Mouse (Mus musculus): ENCODE results near the gene Serpinb2.

Serpinb2 gene

DNA sequence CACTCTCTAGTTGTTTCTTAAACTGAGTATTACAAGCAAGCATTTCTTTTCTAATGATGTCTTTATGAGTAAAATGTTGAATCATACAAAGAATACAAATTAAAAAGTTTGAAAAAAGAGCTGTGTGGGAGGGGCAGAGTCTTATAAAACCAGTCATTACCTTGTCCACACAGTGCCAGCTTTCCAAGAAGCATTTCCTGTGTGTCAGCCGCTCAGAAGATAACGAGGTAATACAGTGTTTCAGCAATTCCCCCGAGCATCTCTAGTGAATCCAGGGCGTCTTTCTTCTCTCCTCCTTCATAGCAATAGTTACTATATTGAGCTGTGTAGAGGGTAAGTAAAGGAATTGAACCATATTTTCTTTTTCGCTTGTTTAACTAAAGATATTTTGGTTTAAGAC lies at the start of gene Serpinb2:
Serpinb2 (plus strand) TSS at position 172 of the 400 bp plus-strand sequence.
- DNase-seq (ENCODE audit: low spot score in 2 of 2) = no peak

DNA sequence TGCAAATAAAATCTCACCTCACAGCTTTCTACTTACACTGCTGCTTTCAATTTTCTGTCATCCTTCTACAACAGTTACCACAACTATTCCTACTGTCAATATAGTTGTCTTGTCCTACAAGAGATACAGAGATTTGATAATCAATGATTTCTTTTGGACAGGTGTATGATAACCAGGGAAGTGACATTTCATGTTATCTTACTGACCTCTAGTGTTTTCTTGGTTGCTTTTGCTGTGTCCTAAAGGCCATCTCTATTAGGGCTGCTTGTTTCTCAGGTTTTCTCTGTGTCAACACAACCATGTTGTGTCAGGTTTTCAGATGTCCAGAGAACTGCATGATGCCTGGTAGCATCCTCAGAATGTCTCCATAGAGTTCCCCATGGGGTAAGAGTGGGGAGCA lies 31.3 kb upstream of the Serpinb2 start:
- DNase-seq (ENCODE audit: low spot score in 2 of 2) = no peak

DNA sequence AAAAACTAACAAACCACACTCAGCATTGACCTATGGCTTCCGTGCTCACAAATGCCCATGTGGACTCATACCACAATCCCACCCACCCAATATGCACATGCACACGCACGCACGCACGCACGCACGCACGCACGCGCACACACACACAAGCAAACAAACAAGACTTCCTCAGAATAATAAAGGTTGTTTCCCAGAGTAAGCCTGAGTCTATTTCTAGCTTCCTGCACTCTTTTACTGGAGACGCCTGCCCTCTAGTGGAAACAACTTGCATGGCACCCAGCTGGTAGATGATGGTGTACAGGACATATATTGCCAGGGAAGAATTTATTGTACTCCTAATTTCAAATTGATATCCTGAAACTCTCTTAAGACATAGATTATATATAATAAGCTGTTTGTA lies 29.8 kb upstream of the Serpinb2 start:
- DNase-seq (ENCODE audit: low spot score in 2 of 2) = peak; percentile 11 to 87

DNA sequence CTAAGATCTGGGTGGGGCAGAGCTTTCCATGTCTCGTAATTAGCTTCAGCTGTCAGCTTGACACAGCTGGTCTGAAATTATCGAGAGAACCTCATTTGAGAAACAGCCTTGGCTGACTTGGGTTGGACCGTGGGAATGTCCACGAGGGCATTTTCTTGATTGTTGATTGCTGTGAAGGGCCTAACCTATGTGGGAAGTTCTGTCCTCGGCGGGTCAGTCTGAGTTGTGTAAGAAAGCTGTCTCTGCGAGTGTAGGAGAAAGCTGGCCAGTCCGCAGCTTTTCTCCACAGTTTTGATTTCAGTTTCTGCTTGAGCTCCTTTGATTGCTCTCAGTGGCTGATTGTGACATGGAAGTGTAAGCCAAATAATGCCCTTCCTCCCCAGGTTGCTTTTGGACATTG lies 21.6 kb upstream of the Serpinb2 start:
- no peak for DNase-seq (ENCODE audit: low spot score in 2 of 2)

DNA sequence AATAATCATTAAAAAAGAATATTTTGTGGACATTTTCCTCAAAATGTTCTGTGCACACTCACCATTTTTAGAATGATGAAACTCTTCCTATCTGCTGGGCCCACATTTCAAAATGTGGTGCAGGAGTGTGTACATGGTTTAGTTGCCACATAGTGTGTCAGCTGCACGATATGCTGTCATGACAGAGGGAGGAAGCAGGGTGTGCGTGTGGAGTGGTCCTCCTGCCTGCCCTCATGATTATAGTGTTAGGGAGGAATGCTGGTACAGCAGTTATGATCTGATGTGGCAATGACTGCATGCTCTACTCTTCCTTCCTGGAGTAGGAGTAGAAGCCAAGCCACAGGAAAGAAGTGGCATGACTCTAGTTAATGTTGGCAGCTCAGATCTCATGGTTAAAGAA lies 14.4 kb upstream of the Serpinb2 start:
- DNase-seq (ENCODE audit: low spot score in 2 of 2) = no peak

DNA sequence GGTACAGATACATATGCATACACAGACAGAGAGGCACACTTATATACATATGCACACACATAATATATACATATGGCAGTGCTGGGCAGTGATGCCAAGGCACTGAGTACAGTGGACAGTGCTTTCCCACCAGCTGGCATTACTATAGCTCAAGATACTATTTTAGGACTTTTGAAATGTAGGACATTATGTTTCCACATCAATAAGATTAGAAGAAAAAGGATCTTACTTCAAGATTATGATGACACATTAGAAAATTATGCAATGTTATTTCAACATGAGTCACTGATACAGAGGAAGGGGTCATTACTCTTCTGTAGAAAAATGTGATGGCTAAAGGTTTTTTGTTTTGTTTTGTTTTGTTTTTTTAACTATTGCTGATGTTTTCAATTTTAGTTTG lies 9.2 kb upstream of the Serpinb2 start:
- DNase-seq (ENCODE audit: low spot score in 2 of 2) = no peak

DNA sequence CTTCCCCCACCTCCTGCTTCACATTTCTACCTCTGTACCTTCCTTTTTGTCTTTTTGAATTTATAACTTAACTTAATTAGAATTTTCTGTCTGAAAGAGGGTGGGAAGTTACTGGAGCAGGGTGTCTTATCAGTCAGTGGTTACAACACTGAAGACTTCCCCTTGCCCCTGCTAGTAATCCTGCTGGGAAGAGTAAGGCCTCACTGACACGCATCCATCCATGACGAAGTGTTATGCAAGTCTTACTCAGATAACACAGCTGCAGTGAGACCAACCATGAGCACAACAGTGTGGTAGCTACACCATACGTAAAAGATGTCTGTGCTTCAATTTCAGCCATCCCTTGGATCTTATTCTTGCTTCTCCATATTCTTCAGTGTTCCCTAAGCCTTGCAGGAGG lies 7.9 kb upstream of the Serpinb2 start:
- DNase-seq (ENCODE audit: low spot score in 2 of 2) = no peak

DNA sequence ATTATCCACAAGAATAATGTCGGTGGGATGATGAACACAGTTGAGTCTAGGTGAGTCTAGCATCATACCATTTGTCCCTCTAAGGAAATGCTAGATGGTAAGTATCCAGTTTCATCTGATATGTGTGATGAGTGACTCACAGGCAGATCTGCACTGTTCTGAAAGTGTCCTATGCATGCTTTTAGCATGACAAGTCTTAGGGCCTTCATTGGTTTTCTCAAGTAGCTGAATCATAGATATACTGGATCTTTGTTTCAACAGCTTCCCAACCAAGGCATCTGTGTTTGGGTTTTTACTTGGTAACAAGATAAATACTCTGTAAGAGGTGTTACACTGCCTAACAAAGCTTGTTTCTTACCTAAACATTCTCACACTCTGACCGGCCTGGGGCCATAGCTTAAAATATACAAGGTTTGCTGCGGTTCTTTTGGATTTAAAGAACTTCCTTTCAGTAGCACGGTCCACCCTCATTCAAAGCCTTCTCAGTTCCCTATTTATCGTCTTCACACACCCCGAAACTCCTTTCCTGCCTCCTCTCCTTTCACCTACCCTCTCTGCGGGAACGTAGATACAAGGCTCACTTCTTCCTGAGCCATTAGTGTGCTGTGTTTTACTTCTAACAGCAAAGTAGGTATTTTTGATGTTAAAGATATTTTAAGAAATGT lies 5.2 kb upstream of the Serpinb2 start:
- DNase-seq (ENCODE audit: low spot score in 2 of 2) = no peak

DNA sequence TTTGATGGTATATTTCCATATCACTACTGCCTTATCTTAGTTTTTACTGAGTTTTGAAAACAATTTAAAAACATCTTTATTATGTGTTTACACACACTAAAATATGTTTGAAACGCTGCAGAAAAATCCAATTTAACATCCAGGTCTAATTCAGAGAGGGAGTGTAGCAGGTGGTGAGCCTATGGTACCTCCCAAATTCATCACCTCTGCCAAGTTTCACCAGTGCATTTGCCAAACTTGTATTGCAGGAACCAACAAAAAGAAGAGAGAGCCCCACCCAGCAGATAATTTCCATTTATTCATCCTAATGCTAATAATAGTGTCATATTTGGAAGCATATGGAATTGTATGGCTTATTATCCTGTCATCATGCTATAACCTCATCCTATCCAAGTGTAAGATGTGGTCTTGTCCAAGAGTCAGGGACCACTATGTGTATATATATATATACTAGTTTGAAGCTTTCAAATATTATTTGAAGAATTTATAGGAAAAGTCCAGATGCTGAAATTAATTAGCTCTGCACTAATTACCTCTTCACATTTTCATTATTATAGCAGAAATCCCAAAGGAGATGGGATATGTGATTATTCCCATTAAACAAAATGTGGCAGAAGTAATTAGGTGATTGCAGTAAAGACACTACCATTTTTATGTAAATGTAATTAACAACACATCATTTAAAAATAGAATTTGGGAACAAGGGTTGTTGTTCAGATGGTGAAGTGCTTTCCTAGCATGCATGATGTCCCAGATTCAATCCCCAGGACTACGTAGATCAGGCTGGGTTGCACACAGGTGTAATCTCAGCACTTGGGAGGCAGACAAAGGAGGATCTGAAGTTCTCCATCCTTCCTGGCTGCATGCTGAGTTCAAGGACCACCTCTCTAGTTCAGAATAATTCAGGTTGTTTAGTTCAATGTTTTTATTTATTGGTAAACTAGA lies 1.2 kb downstream of the Serpinb2 start:
- no peak for DNase-seq (ENCODE audit: low spot score in 2 of 2)

DNA sequence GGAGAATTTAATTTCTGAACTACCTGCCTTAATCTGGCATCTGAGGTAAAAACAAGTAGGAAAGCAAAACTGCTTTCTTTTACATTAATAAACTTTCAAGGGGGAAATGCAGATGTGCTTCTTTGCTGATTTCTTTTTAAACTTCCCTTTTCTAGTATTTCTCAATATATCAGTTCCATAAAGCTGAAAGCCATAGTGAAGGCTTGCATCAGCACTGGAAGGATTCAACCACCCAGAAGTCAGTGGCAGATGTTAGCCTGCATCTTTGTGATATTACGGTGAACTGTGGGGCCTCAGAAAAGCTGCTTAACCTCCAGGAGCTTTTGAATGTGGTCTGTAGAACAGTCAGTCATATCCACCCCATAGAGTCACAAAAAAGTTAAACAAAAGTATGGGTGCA lies 2.3 kb downstream of the Serpinb2 start:
- no peak for DNase-seq (ENCODE audit: low spot score in 2 of 2)

DNA sequence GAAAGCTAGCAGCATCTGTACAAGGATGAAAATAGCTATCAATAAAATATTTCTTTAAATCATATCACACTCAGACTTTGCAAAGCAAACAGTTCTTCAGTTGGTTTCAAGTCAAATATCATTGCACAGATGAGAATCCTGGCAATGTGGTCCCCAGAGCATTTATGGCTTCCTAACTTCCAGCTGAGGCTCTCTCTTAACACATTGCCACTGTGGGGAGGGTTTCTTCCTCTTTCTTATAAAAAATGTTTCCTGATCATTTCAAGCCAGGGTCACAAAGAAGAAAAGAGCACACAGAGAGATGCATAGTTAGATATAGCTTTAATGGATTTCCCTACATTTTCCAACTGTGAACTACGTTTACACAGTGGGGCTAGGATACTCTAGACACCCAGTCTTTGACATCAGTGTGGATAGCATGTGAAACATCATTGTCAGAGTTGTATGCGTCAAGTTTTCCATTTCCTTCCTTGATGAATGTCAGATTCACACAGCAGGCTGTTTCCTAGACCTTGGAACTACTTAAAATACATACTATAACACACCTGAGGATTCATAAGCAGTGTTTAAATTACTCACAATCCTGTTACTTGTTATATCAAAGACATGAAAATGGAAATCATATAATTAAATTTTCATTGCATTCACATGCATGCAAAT lies 4.7 kb downstream of the Serpinb2 start:
- DNase-seq (ENCODE audit: low spot score in 2 of 2) = no peak

DNA sequence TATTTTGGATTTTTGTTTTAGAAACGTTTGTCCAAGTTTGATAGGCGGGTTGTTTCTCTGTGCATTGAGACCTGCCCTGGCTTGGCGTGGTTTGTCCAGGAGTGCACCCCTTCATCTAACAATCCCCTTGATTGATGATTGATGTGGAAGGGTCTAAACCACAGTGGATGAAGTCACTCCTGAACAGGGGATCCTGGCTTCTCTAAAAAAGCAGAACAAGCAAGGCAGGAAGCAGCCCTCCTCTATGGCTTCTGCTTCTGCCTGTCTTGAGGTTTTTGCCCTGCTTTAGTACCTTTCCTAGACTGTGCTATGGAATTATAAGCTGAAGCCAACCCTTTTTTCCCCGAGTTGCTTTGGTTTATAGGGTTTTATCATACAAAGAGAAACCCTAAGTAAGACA lies 14.4 kb downstream of the Serpinb2 start:
- no peak for DNase-seq (ENCODE audit: low spot score in 2 of 2)

DNA sequence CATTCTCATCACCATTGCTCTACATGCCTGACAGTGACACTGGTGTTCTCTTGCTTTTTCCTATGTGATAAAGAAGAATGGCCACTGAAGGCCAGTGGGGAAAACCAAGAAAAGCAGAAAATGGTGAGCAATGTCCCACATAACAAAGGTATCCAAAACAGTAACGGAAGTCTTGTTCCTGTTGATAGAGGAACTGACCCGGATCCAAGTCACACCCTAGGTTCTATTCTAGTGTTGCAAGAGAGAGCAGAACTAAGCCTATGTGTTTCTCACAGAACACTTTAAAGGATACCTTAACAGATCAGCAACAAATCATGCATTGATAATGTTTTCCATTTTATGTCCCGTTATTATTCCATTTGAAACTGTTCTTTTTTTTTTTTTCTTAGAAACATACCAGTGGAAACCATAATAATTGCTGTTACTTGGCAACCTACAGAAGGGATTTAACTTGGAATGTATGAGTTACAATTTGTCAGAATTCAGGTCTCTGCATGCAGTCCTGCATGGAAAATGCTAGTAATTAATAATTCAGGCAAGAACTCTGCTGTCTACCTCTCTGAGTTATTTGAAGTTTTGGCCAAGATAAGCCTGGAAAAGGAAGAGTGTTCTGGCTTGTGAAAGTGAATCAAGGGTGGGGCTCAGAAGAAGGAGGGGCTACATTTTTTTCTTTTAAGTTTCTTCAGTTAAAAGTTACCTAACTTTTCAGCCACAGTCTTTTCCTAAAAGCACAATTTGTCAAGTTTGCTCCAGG lies 17.3 kb downstream of the Serpinb2 start:
- DNase-seq (ENCODE audit: low spot score in 2 of 2) = no peak

DNA sequence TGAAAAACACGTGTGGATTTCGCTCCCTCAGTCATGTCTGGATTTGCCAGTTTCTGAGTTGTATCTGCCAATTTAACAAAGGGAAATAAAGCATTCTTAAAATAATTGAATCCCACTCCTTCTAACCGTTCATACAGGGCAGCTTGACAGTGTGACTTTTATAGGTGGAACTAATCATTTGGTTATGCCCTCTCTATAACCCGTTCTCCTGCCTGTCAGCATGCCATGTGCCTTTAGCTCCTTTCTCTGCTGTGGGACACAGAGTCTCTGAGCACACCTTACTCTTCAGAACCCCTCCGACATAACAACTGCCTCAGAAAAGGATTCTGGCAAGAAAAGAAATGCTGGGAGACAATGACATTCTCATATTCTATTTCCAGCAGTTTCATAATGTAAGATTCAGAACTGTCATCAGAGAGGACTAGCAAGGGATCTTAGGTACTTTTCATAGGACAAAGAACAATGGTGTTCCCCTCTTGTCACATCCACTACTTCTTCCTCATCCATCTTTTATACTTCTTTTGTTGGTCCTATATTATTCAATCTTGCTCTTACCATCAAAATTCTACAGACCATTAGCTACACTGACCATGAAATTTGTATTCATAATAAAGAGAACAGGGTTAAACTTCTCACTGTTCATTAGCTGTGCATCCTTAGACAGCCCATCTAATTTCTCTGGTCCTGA lies 18.3 kb downstream of the Serpinb2 start:
- no peak for DNase-seq (ENCODE audit: low spot score in 2 of 2)

DNA sequence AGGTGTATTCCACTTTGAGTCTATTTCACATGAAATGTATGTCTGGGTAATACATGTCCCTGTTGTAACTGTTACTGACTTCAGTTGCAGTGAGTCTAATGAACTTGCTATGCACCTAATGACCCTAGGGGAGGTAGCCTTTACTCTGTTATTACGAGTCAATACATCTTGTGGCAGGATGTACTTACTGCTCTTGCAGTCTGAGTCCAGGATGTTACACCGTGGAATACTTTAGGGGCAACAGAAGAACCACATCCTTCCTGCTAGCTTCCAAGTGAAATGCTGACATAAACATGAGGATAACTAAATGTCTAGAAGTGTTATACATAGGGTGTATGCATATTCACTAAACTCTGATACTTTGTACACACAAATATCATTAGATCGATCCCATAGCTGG lies 22.5 kb downstream of the Serpinb2 start:
- DNase-seq (ENCODE audit: low spot score in 2 of 2) = no peak

DNA sequence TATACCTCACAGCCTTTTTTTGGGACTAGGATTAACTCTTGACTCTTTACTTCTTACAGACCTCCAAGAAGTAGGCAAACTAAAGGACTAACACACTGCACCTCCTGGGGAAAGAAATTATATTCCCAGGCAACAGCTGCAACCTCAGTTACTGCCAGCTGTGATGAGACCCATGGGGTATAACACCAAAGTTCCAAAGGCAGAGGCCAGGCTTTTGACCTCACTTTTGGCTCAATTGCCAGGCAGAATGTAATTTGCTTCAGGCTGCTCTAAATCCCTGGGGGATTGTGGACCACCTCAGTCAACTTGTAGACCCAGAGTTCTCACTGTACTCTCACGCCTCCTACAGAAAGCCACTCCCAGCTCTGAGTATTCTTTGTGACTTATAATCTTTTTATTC lies 26.2 kb downstream of the Serpinb2 start:
- no peak for DNase-seq (ENCODE audit: low spot score in 2 of 2)

DNA sequence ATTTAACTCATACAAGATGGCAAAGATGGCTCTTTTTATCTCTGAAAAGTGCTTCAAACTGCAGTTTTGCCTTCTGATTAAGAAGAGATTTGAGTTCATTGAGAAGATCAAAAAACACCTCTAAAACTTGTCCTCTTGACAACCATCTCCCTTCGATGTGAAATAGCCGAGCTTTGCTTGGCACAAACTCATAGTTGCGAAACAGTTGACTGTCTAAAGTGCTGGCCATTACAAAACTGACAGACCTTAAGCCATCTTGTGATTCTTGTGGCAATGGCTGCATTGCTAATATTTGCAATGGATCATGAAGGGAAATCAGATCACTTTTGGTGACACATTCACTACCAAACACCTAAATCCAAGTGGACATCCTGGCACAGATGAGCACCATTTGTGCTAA lies 48.3 kb downstream of the Serpinb2 start:
- no peak for DNase-seq (ENCODE audit: low spot score in 2 of 2)

DNA sequence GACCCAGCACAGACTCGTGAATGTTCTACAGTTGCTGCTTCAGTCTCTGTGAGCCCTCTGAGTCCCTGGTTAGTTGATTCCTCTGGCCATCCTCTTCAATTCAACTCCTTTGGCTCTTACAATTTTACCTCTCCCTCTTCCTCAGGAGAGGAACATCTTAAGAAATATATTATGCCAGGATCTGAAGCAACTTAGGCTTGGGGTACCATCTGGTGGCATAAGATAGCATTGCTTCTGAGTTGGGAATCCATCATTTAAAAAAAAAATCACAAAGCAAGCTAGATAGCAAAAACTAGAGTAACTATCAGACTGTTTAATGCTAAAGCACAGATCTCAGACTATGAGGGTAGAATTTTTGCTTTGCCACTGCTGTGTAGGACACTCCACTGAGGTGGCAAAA lies 50.9 kb downstream of the Serpinb2 start:
- peak in 1 of 2 experiments; percentile 30 for DNase-seq (ENCODE audit: low spot score in 2 of 2)

DNA sequence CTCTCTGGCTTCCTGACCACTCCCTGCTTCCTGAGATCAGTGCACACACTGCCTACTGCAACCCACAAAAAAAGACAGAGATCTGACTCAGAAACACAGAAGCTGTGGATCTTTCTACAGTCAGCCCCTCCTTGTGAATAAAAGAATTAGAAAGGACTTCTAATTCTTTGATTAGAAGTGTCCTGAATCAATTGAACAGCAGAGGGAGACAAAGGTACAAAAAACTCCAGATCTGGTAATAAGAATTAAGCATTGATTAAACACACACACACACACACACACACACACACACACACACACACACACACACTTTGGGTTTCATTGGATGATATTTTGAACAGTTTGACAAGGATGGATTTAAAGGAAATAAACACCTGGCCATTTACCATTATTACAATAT lies 54.4 kb downstream of the Serpinb2 start:
- DNase-seq (ENCODE audit: low spot score in 2 of 2) = no peak

DNA sequence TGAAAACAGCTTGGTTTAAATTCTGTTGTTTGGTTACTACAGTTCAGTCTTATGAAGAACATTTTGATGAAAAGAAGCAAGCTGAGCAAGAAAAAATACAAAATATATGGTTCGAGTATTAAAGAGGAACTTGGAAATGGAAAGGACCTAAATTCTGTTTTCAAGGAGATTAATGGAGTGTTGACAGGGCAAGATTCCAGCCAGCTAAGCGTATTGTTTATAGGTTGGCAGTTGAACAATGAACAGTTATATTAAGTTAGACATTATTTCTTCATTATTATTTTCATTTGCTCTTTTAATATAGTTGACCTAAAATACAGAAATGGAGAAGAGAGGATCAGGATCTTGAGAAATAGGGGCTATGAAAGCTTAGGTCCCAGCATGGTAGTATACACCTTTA lies 64.9 kb downstream of the Serpinb2 start:
- DNase-seq (ENCODE audit: low spot score in 2 of 2) = no peak

DNA sequence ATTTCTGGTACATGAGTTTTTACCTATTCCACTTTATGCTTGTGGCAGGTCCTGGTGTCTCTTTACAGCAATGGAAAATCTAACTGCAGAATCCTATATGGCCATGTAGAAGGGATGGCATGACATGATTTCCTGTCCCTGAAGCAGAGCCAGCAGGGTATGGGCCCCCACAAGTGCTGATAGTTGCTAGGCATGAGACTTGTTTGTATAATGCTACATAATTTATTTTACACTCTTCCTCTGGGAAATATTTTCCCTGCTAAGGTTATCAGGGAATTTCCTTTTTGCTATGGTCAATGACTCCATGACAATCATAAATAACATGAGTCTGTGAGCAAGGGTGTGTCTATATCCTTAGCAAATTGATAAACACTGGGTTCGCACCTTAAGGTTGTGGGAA lies 66.3 kb downstream of the Serpinb2 start:
- no peak for DNase-seq (ENCODE audit: low spot score in 2 of 2)

Data from left cerebral cortex, adult 9 months (tissue).